Mouse (Mus musculus): Measurements from ENCODE around the gene Syne3. TPM values are rescaled to one million over a fixed set of nuclear protein-coding genes. Genes with fewer than 3 reads are reported as not detected.

The Syne3 gene
- total and polyA plus RNA-seq, 3 experiments = 4.9 to 10.7 TPM; not detected in 1

- H3K27me3 ChIP-seq (ENCODE audit: control insufficient read depth in 1 of 2, insufficient read depth in 2 of 2, low read length in 2 of 2) = no peaks in the 10 kb centered on the region
- H3K27ac ChIP-seq (ENCODE audit: control insufficient read depth, low read depth, low read length) = peak overlapping the region; percentile 81
- H3K9me3 ChIP-seq (replicated peaks; ENCODE audit: insufficient read depth, low read length) = no peaks in the 10 kb centered on the region
- TF ChIP-seq MAFK (IDR thresholded peaks at IDR 0.05; ENCODE audit: borderline replicate concordance, low read depth, low read length) (no peak), USF1 (IDR thresholded peaks at IDR 0.05; ENCODE audit: low read depth, low read length) (no peak), MAZ (IDR thresholded peaks at IDR 0.05; ENCODE audit: low read depth, low read length) (no peak), ETS1 (IDR thresholded peaks at IDR 0.05; ENCODE audit: low read depth, low read length) (peak; percentile 82), GATA1 (IDR thresholded peaks at IDR 0.05; ENCODE audit: low read depth, low read length) (peak; percentile 85), TCF12 (IDR thresholded peaks at IDR 0.05; ENCODE audit: low read depth, low read length) (peak; percentile 91), TAL1 (IDR thresholded peaks at IDR 0.05; ENCODE audit: low read length) (peak; percentile 87), UBTF (IDR thresholded peaks at IDR 0.05; ENCODE audit: borderline replicate concordance, insufficient read depth, low read depth, low read length) (no peak), TBP (IDR thresholded peaks at IDR 0.05; ENCODE audit: low read depth, low read length) (peak; percentile 64), SMC3 (IDR thresholded peaks at IDR 0.05; ENCODE audit: low read depth, low read length) (peak; percentile 24; the same call in 1 of the 2 replicates), CTCF (IDR thresholded peaks at IDR 0.05 in 2 of 3, conservative IDR thresholded peaks at IDR 0.05 in 1 of 3; ENCODE audit: control insufficient read depth in 1 of 3, insufficient read depth in 1 of 3, low read depth in 2 of 3, low read length in 3 of 3, poor library complexity in 1 of 3, severe bottlenecking in 1 of 3) (peak; percentile 81 to 93 (median 87)), HCFC1 (IDR thresholded peaks at IDR 0.05; ENCODE audit: low read depth, low read length) (peak; percentile 49; the same call in 1 of the 2 replicates), KAT2A (conservative IDR thresholded peaks at IDR 0.05; ENCODE audit: low read depth, low read length) (no peak), MXI1 (IDR thresholded peaks at IDR 0.05; ENCODE audit: low read depth, low read length) (peak; percentile 54; the same call in 1 of the 2 replicates), ZKSCAN1 (IDR thresholded peaks at IDR 0.05; ENCODE audit: low read depth, low read length) (no peak), MYC (IDR thresholded peaks at IDR 0.05; ENCODE audit: low read depth, low read length) (0 out of 2 replicates have a peak, but pooled peaks have one; percentile 42), EP300 (IDR thresholded peaks at IDR 0.05; ENCODE audit: low read depth in 1 of 2, low read length in 2 of 2) (peak; percentile 45 to 88; a peak in 3 of 4 replicates), NELFE (IDR thresholded peaks at IDR 0.05; ENCODE audit: low read depth, low read length) (no peak), SIN3A (IDR thresholded peaks at IDR 0.05; ENCODE audit: low read length) (peak; percentile 76), RCOR1 (IDR thresholded peaks at IDR 0.05; ENCODE audit: low read depth, low read length) (peak; percentile 67)
- H3K79me2 ChIP-seq (ENCODE audit: control insufficient read depth, insufficient read depth, low read length, poor library complexity) = peaks cover 28% of the 10 kb centered on the region
- peaks cover 0 to 35% of the 10 kb centered on the region in 2 experiments; a peak in 3 of 4 replicates for H3K36me3 ChIP-seq (ENCODE audit: control insufficient read depth in 1 of 2, insufficient read depth in 2 of 2, low read length in 2 of 2)
- 0 out of 2 replicates have a peak overlapping the region, but pooled peaks have one; percentile 3 for H3K9ac ChIP-seq (ENCODE audit: control insufficient read depth, low read depth, low read length, poor library complexity, severe bottlenecking)
- H3K4me1 ChIP-seq (ENCODE audit: control insufficient read depth in 1 of 2, insufficient read depth in 2 of 2, low read length in 2 of 2) = peaks cover 0 to 40% of the 10 kb centered on the region in 2 experiments; a peak in 3 of 4 replicates
- H3K4me3 ChIP-seq (ENCODE audit: control insufficient read depth in 1 of 2, insufficient read depth in 1 of 2, low read depth in 2 of 2, low read length in 2 of 2) = no peak overlapping the region
- peak; percentile 97 for DNase-seq (ENCODE audit: low read depth, low spot score)
These were observed 17.8 kb upstream of the Syne3 start for GRCm38 (mm10) chr12:105027323-105027991.
